Mouse (Mus musculus) stomach, embryonic 14.5 days (tissue): ENCODE measurements around the gene Ppan. TPM values are rescaled to one million over a fixed set of nuclear protein-coding genes. Genes with fewer than 3 reads are reported as not detected.

Experiments used
- ATAC-seq: fragments of 200-750 bp; cut with Nextera tagmentation; 2 replicates; pipeline ENCODE4 v1.8.0; 2017; ENCODE audit warnings: low read depth, moderate TSS enrichment; ENCODE audit not compliant: insufficient number of reproducible peaks, insufficient read depth, low FRiP score
- H3K27ac ChIP-seq: fragments of 300-500 bp; sonication (generic); 2 replicates; pipeline ENCODE4 v1.5.1; 2014; ENCODE audit warnings: mild to moderate bottlenecking, low read length, moderate library complexity, mixed read lengths
- H3K27me3 ChIP-seq: fragments of 300-500 bp; sonication (generic); 2 replicates; pipeline ENCODE4 v1.6.1; 2014; ENCODE audit warnings: low read length, control low read depth, mixed read lengths; ENCODE audit not compliant: control insufficient read depth, insufficient read depth
- H3K36me3 ChIP-seq: fragments of 300-500 bp; sonication (generic); 2 replicates; pipeline ENCODE4 v1.6.1; 2014; ENCODE audit warnings: mild to moderate bottlenecking, control low read depth, low read length, moderate library complexity, mixed read lengths; ENCODE audit not compliant: control insufficient read depth, insufficient read depth
- H3K4me1 ChIP-seq: fragments of 300-500 bp; sonication (generic); 2 replicates; pipeline ENCODE4 v1.6.1; 2014; ENCODE audit warnings: low read length, control low read depth, mixed read lengths; ENCODE audit not compliant: control insufficient read depth, insufficient read depth
- H3K4me2 ChIP-seq: fragments of 300-500 bp; sonication (generic); replicated peaks from 2 replicates; pipeline ENCODE4 v1.6.1; 2014; ENCODE audit warnings: low read depth, low read length, control low read depth
- H3K4me3 ChIP-seq: fragments of 300-500 bp; sonication (generic); 2 replicates; pipeline ENCODE4 v1.5.1; 2014; ENCODE audit warnings: low read depth, low read length, control low read depth
- H3K9ac ChIP-seq: fragments of 300-500 bp; sonication (generic); replicated peaks from 2 replicates; pipeline ENCODE4 v1.6.1; 2014; ENCODE audit warnings: low read depth, mild to moderate bottlenecking, control low read depth, low read length, moderate library complexity, mixed read lengths
- H3K9me3 ChIP-seq: fragments of 300-500 bp; sonication (generic); 2 replicates; pipeline ENCODE4 v1.6.1; 2016; ENCODE audit warnings: low read depth, low read length, control low read depth; ENCODE audit not compliant: control insufficient read depth
- WGBS: fragments of 180-500 bp; shearing (Covaris S2); extraction: QIAGEN DNeasy Blood & Tissue Kit; methylation state at CpG from one replicate; pipeline ENCODE4 v1.1.7; 2014; 5-methylcytosine and 5-hydroxymethylcytosine counted together
- polyA plus RNA-seq: library from polyadenylated mRNA; unstranded; fragments of >200 nt; fragmentation: Nextera tagmentation; extraction: Ambion mirVana; gene quantifications from 2 replicates; pipeline ENCODE4 v1.2.1, GENCODE M21; 2014

Ppan gene
- polyA plus RNA-seq, 1 experiment from 2014 or later = 74.6 TPM

DNA sequence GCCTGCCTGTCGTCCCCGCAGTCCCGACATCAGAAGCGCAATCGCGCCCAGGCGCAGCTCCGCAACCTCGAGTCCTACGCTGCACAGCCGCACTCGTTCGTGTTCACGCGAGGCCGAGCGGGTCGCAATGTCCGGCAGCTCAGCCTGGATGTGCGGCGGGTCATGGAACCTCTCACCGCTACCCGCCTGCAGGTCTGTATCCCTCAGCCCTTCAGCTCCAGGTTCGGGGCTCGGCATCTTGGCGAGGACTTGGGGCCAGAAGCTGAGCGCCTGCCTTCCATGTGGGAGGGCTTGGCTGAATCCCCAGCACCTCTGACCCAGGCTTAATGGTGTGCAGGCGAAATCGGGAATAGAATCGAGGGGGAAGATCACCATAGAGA lies 401 bp downstream of the Ppan start:
- peak overlapping the region; percentile 92 for H3K4me2 ChIP-seq
- WGBS = under 1% methylated on average over 30 of the region's 30 CpGs
- H3K27ac ChIP-seq = peak overlapping the region; percentile 44
- ATAC-seq = peak; percentile 40
- H3K4me3 ChIP-seq = peak overlapping the region; percentile 74
- no peaks in the 10 kb centered on the region for H3K27me3 ChIP-seq
- H3K36me3 ChIP-seq = peaks cover 40% of the 10 kb centered on the region
- peak overlapping the region; percentile 62 for H3K9ac ChIP-seq
- no peaks in the 10 kb centered on the region for H3K4me1 ChIP-seq
- H3K9me3 ChIP-seq = no peaks in the 10 kb centered on the region

DNA sequence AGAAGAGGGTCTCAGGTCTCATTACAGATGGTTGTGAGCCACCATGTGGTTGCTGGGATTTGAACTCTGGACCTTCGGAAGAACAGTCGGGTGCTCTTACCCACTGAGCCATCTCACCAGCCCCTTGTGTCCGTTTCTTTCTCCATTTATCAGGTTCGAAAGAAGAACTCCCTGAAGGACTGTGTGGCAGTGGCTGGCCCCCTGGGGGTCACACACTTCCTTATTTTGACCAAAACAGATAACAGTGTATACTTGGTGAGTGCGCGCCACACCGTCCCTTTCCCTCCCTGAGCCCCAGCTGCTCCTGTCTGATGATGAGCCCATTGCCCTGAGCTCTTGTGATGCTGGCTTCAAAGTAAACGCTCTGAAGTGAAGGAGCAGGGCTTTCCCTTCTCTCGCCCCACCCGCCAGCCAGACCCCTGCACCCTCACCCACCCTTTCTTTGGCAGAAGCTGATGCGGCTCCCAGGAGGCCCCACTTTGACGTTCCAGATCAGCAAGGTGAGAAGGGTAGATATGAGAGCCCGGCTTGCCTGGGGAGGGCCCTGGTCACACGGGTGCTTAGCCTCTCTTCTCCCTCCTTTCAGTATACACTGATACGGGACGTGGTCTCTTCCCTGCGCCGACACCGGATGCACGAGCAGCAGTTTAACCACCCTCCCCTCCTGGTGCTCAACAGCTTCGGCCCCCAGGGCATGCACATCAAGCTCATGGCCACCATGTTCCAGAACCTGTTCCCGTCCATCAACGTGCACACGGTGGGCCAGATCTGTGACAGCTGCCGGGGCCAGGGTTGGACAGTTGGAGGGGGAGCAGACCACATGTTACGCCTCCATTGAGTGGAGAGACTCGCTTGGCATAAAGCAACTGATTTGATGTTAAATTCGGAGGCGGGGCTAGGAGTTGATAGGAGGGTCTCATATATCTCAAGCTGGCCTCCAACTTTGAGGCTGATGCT lies 1.5 kb downstream of the Ppan start:
- WGBS = 79% methylated on average over 29 of the region's 29 CpGs
- no peak overlapping the region for H3K27ac ChIP-seq
- no peaks in the 10 kb centered on the region for H3K27me3 ChIP-seq
- H3K4me1 ChIP-seq = no peaks in the 10 kb centered on the region
- peak overlapping the region; percentile 62; the same call in 1 of the 2 replicates for H3K9ac ChIP-seq
- ATAC-seq = no peak
- H3K9me3 ChIP-seq = no peaks in the 10 kb centered on the region
- peak overlapping the region; percentile 74 for H3K4me3 ChIP-seq
- H3K4me2 ChIP-seq = peak overlapping the region; percentile 92
- H3K36me3 ChIP-seq = peaks cover 50% of the 10 kb centered on the region

DNA sequence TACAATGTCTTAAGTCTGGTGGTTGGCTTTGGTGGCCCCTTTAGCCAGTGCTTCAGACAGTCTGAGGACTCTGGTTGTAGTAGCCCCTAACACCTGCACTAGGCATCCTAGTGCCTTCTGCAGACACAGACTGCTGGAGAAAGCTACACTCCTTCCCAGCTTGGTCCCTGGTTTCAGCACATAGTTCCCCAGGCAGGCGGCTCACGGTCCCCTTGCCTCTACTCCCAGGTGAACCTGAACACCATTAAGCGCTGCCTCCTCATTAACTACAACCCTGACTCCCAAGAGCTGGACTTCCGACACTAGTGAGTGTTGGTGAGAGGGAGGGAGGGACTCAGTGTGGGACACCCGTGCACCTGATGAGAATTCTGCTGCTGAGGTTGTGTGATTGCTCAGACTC lies 2.4 kb downstream of the Ppan start:
- no peak for ATAC-seq
- Histone ChIP-seq H3K4me3 (no peak overlapping the region), H3K27ac (no peak overlapping the region), H3K4me1 (no peaks in the 10 kb centered on the region), H3K36me3 (peaks cover 58% of the 10 kb centered on the region), H3K27me3 (no peaks in the 10 kb centered on the region), H3K9me3 (no peaks in the 10 kb centered on the region), H3K9ac (no peak overlapping the region), H3K4me2 (no peak overlapping the region)
- 88% methylated on average over 5 of the region's 5 CpGs for WGBS

- Histone ChIP-seq H3K4me3 (no peak overlapping the region), H3K36me3 (peaks cover 67% of the 10 kb centered on the region), H3K27me3 (no peaks in the 10 kb centered on the region), H3K27ac (no peak overlapping the region), H3K4me1 (no peaks in the 10 kb centered on the region), H3K9me3 (no peaks in the 10 kb centered on the region), H3K4me2 (no peak overlapping the region), H3K9ac (no peak overlapping the region)
- no peak for ATAC-seq
- WGBS = 67% methylated on average over 26 of the region's 26 CpGs
These were observed 3.5 kb downstream of the Ppan start for GRCm38 (mm10) chr9:20891339-20892103.

GRCm38 (mm10) chr9:20892104-20892653 lies 4.2 kb downstream of the Ppan start:
- Histone ChIP-seq H3K4me2 (no peak overlapping the region), H3K27ac (no peak overlapping the region), H3K9ac (no peak overlapping the region), H3K4me1 (no peaks in the 10 kb centered on the region), H3K9me3 (no peaks in the 10 kb centered on the region), H3K27me3 (no peaks in the 10 kb centered on the region), H3K4me3 (no peak overlapping the region), H3K36me3 (peaks cover 71% of the 10 kb centered on the region)
- 48% methylated on average over 5 of the region's 5 CpGs for WGBS
- ATAC-seq = no peak

DNA sequence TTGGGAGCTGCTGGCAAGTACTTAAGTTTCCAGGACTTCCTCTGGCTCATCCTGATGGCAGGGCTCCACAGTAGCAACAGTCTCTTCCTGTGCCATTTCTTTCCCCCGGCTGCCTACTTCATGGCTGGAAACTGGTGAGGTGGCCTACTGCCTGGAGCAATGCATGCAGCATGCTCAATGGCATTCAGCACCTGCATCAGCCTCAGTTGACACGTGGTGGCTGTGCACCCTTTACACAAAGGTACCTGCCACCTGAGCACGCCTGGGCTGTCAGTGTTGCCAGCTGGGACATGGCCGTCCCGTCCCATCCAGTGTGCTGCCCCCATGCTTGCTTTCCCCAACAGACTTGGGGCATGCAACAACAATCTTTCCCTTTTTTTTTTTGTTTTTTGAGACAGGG lies 5.1 kb downstream of the Ppan start:
- no peak overlapping the region for H3K4me3 ChIP-seq
- H3K4me2 ChIP-seq = no peak overlapping the region
- H3K9me3 ChIP-seq = no peaks in the 10 kb centered on the region
- H3K36me3 ChIP-seq = peaks cover 71% of the 10 kb centered on the region
- H3K4me1 ChIP-seq = peaks cover 6% of the 10 kb centered on the region; the same call in 1 of the 2 replicates
- H3K27me3 ChIP-seq = no peaks in the 10 kb centered on the region
- ATAC-seq = no peak
- H3K9ac ChIP-seq = no peak overlapping the region
- WGBS = 61% methylated on average over 5 of the region's 5 CpGs
- no peak overlapping the region for H3K27ac ChIP-seq

DNA sequence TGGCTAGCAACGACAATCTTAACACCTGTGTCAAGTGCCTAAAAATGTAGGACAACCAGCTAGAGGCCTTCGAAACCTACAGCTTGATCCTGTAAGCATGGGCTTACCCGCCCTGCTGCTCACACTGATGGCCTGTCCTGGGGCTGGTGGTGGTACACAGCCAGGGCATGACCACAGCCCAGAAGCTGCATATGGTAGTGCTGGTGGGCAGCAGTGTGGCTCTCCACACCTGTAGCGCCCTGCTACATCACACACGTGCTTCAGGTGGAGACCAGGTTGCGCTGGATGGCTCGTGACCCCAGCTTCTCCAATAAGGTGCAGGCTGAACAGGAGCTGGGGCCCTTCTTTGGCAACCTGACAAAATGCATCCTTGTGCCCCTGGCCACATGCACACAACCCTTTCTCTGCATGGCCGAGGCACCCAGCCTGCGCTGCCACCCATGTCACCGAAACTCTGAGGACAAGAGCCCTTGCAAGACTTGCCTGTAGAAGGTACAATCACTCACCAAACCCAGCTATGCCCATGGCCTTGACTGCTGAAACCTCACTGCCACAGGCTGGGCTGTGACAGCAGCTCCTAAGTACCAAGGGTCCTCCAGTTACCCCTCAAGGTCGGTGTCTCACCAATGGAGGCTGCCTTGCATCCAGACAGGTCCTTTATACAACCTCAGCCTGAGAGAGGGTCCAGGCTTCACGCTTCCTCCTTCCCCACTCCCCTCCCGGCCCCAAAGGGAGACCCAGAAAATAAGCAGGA lies 5.8 kb downstream of the Ppan start:
- Histone ChIP-seq H3K4me1 (peaks cover 6% of the 10 kb centered on the region; the same call in 1 of the 2 replicates), H3K27ac (no peak overlapping the region), H3K4me3 (no peak overlapping the region), H3K9ac (no peak overlapping the region), H3K27me3 (no peaks in the 10 kb centered on the region), H3K4me2 (no peak overlapping the region), H3K36me3 (peaks cover 71% of the 10 kb centered on the region), H3K9me3 (no peaks in the 10 kb centered on the region)
- no peak for ATAC-seq
- 82% methylated on average over 13 of the region's 13 CpGs for WGBS

- 91% methylated on average over 15 of the region's 15 CpGs for WGBS
- ATAC-seq = no peak
These were observed 6.7 kb downstream of the Ppan start for GRCm38 (mm10) chr9:20894629-20895028.

More at GRCm38 (mm10) chr9:20894629-20895028, 6.7 kb downstream of the Ppan start:
- Histone ChIP-seq H3K9me3 (no peaks in the 10 kb centered on the region), H3K9ac (no peak overlapping the region), H3K4me1 (peaks cover 6% of the 10 kb centered on the region; the same call in 1 of the 2 replicates), H3K27me3 (no peaks in the 10 kb centered on the region), H3K4me2 (no peak overlapping the region), H3K27ac (no peak overlapping the region), H3K4me3 (no peak overlapping the region), H3K36me3 (peaks cover 66% of the 10 kb centered on the region)
